8 mouse cellular contexts compared by ENCODE assay signal in the genomic region with DNA sequence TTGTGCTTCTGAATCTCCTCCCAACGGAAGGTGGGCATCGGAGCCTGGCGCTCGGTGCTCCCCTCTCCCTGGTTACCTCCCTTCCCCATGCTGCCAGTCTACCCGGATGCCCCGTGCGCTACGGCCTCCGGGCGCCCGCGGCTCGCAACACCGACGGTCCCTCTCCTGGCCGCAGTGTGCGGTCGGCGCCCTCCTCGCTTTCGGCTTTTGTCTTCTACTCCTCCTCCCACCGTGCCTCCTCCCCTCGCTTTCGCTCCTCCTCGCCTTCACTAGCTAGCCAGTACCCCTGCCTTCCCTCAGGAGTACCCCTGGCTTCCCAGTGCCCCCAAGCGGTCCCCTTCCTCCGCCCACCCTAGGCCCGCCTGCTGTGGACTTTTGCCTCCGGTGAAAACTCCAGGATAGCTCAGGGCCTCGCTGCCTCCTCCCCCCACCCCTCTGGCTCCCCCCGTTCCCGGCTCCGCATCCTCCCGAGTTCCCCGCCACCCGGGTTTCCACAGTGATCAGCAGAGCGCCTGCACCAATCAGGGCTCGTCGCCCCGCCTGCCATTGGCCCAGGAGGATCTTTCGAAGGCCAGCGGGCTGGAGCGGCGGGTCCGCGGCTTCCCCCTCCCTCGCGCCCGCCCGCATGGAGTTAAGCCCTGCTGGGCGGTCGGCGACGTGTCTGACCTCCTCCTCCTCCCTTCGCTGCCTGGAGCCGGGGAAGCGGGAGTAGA. TPM values are rescaled to one million over a fixed set of nuclear protein-coding genes. Genes with fewer than 3 reads are reported as not detected.
DNase-seq lines count a peak whose midpoint lies in the region; ATAC-seq and TF ChIP-seq lines count a peak whose summit lies in the region.

A gene (minus strand): TSS at position 406 of the 713 bp plus-strand sequence.

- peak within 1 kb of the TSS; percentile 78 for H3K4me2 ChIP-seq in heart, embryonic 13.5 days
- H3K4me2 ChIP-seq in liver, embryonic 12.5 days = peak within 1 kb of the TSS; percentile 96
- peak within 1 kb of the TSS; percentile 89 for H3K4me2 ChIP-seq in neural tube, embryonic 11.5 days (ENCODE audit: low read depth)
- peak within 1 kb of the TSS; percentile 74 for H3K4me2 ChIP-seq in stomach, postnatal 0 days (replicated peaks; ENCODE audit: low read depth)

- DNase-seq in 416B (ENCODE audit: low read depth) = peak; percentile 96
- DNase-seq in brain, embryonic 18.5 days (ENCODE audit: low read depth, low spot score) = peak; percentile 93
- peak; percentile 94 for DNase-seq in kidney, postnatal 14 days
- DNase-seq in neural tube, embryonic 11.5 days (ENCODE audit: low spot score) = peak; percentile 97
- peak; percentile 90 for DNase-seq in stomach, postnatal 0 days (ENCODE audit: low spot score)

- peak within 1 kb of the TSS; percentile 88 for H3K27ac ChIP-seq in heart, embryonic 13.5 days (replicated peaks)
- peak within 1 kb of the TSS; percentile 86 for H3K27ac ChIP-seq in liver, embryonic 12.5 days
- peak within 1 kb of the TSS; percentile 97 for H3K27ac ChIP-seq in neural tube, embryonic 11.5 days (ENCODE audit: low read depth, low read length)
- peak within 1 kb of the TSS; percentile 88 for H3K27ac ChIP-seq in stomach, postnatal 0 days (replicated peaks)

- 1% methylated on average over 46 of the region's 57 CpGs for WGBS in heart, embryonic 13.5 days
- WGBS in liver, embryonic 12.5 days (ENCODE audit: insufficient replicate concordance) = under 1% methylated on average over 53 of the region's 57 CpGs
- 1% methylated on average over 48 of the region's 57 CpGs for WGBS in neural tube, embryonic 11.5 days
- WGBS in stomach, postnatal 0 days = 0% methylated on average over 53 of the region's 57 CpGs

- no peak for TF ChIP-seq EP300 in stomach, postnatal 0 days (optimal IDR thresholded peaks at IDR 0.05)

- ATAC-seq in erythroid progenitor cell, adult 5-6 weeks (replicated peaks; ENCODE audit: low FRiP score, poor library complexity, severe bottlenecking) = peak; percentile 68
- ATAC-seq in heart, embryonic 13.5 days (ENCODE audit: extremely low read depth, insufficient number of reproducible peaks, low FRiP score, low TSS enrichment) = peak; percentile 81
- peak; percentile 82 for ATAC-seq in liver, embryonic 12.5 days
- peak; percentile 96 for ATAC-seq in neural tube, embryonic 11.5 days (ENCODE audit: insufficient read depth, low FRiP score, low TSS enrichment)
- peak; percentile 92 for ATAC-seq in stomach, postnatal 0 days (ENCODE audit: low FRiP score, low TSS enrichment)

- peaks cover 8% of the 10 kb centered on the region for H3K36me3 ChIP-seq in heart, embryonic 13.5 days
- peaks cover 21% of the 10 kb centered on the region for H3K36me3 ChIP-seq in liver, embryonic 12.5 days
- no peaks in the 10 kb centered on the region; the same call in 1 of the 2 replicates for H3K36me3 ChIP-seq in neural tube, embryonic 11.5 days (ENCODE audit: control insufficient read depth, insufficient read depth, low read length)
- H3K36me3 ChIP-seq in stomach, postnatal 0 days (ENCODE audit: control insufficient read depth, insufficient read depth, low read length) = no peaks in the 10 kb centered on the region

- peak within 1 kb of the TSS; percentile 85 for H3K9ac ChIP-seq in heart, embryonic 13.5 days
- H3K9ac ChIP-seq in liver, embryonic 12.5 days = peak within 1 kb of the TSS; percentile 77
- H3K9ac ChIP-seq in neural tube, embryonic 11.5 days (ENCODE audit: low read length) = peak within 1 kb of the TSS; percentile 93
- peak within 1 kb of the TSS; percentile 69 for H3K9ac ChIP-seq in stomach, postnatal 0 days (ENCODE audit: low read length)

- peak within 1 kb of the TSS; percentile 65 for H3K4me3 ChIP-seq in heart, embryonic 13.5 days
- peak within 1 kb of the TSS; percentile 72 for H3K4me3 ChIP-seq in liver, embryonic 12.5 days
- H3K4me3 ChIP-seq in neural tube, embryonic 11.5 days (ENCODE audit: low read depth, low read length) = peak within 1 kb of the TSS; percentile 94
- peak within 1 kb of the TSS; percentile 67 for H3K4me3 ChIP-seq in stomach, postnatal 0 days (ENCODE audit: low read depth, low read length)

- peak; percentile 50 for TF ChIP-seq CTCF in stomach, postnatal 0 days (IDR thresholded peaks at IDR 0.05; ENCODE audit: low read depth)

- no peaks in the 10 kb centered on the region for H3K9me3 ChIP-seq in heart, embryonic 13.5 days
- no peaks in the 10 kb centered on the region for H3K9me3 ChIP-seq in liver, embryonic 12.5 days (replicated peaks)
- H3K9me3 ChIP-seq in neural tube, embryonic 11.5 days (ENCODE audit: control insufficient read depth, low read length) = no peaks in the 10 kb centered on the region
- H3K9me3 ChIP-seq in stomach, postnatal 0 days (ENCODE audit: control insufficient read depth, low read length) = no peaks in the 10 kb centered on the region

- H3K4me1 ChIP-seq in heart, embryonic 13.5 days = peaks cover 37% of the 10 kb centered on the region
- peaks cover 86% of the 10 kb centered on the region for H3K4me1 ChIP-seq in liver, embryonic 12.5 days
- peaks cover 19% of the 10 kb centered on the region for H3K4me1 ChIP-seq in neural tube, embryonic 11.5 days (ENCODE audit: control insufficient read depth, insufficient read depth, low read length)
- no peaks in the 10 kb centered on the region for H3K4me1 ChIP-seq in stomach, postnatal 0 days (replicated peaks; ENCODE audit: control insufficient read depth, insufficient read depth)

- H3K27me3 ChIP-seq in heart, embryonic 13.5 days (replicated peaks) = no peaks in the 10 kb centered on the region
- H3K27me3 ChIP-seq in liver, embryonic 12.5 days (replicated peaks) = no peaks in the 10 kb centered on the region
- H3K27me3 ChIP-seq in neural tube, embryonic 11.5 days (ENCODE audit: control insufficient read depth, insufficient read depth, low read length) = no peaks in the 10 kb centered on the region
- H3K27me3 ChIP-seq in stomach, postnatal 0 days (ENCODE audit: control insufficient read depth, insufficient read depth, low read length) = no peaks in the 10 kb centered on the region

RNA-seq across cellular contexts. Expression of the gene that starts here (rescaled TPM):
- 3.6 and 5.4 TPM in 2 replicates for total RNA-seq in erythroid progenitor cell, adult 5-6 weeks (2015; ENCODE audit: low replicate concordance)
- 2.2 and 5.1 TPM in 2 replicates for total RNA-seq in erythroid progenitor cell, adult 5-6 weeks (2017; ENCODE audit: low replicate concordance)
- 47.1 and 50.3 TPM in 2 replicates for polyA plus RNA-seq in heart, embryonic 13.5 days (2015; fragmentation: Nextera tagmentation; extraction: Ambion mirVana)
- 88.4 and 89.9 TPM in 2 replicates for polyA plus RNA-seq in liver, embryonic 12.5 days (2016; fragmentation: Nextera tagmentation; extraction: Ambion mirVana)
- 48.9 and 57.1 TPM in 2 replicates for polyA plus RNA-seq in neural tube, embryonic 11.5 days (2014; fragmentation: Nextera tagmentation; extraction: Ambion mirVana)
- polyA plus RNA-seq in stomach, postnatal 0 days (2015; fragmentation: Nextera tagmentation; extraction: Ambion mirVana) = 34.6 and 35.3 TPM in 2 replicates

Comparison
In these comparisons a context has a peak if more than half of its experiments do, and no peak if none do; other contexts are left out.
1. Peak in every context shown above with its lines: DNase-seq, ATAC-seq, H3K4me3 ChIP-seq and H3K27ac ChIP-seq.